Mouse (Mus musculus): Measurements from ENCODE around the gene Tbxas1. TPM values are rescaled to one million over a fixed set of nuclear protein-coding genes. Genes with fewer than 3 reads are reported as not detected.

The Tbxas1 gene
- total RNA-seq, 2 experiments from 2014 or later, result 2.1 to 2.3 TPM

DNA sequence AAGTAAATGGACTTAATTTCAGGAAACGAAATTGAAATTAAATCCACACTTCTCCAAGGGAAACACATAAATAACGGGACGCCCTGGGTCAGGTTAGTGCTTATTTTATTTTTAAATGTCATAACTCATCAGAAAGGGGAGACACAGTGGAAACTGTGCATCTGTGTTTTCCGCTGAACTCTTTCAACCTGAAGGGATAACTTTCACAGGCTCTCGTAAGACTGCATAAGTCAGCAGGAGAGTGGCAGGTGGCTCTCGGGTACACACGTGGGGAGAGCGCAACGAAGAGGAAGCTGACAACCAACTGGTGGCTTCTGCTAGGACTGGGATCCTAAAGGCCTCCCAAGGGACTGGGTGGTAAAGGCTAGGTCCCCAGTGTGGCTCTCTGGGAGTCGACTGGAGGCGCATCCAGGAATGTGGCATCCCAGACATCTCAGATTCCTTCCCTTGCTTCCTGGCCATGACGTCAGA lies 128.8 kb downstream of the Tbxas1 start:
- no peak for DNase-seq

DNA sequence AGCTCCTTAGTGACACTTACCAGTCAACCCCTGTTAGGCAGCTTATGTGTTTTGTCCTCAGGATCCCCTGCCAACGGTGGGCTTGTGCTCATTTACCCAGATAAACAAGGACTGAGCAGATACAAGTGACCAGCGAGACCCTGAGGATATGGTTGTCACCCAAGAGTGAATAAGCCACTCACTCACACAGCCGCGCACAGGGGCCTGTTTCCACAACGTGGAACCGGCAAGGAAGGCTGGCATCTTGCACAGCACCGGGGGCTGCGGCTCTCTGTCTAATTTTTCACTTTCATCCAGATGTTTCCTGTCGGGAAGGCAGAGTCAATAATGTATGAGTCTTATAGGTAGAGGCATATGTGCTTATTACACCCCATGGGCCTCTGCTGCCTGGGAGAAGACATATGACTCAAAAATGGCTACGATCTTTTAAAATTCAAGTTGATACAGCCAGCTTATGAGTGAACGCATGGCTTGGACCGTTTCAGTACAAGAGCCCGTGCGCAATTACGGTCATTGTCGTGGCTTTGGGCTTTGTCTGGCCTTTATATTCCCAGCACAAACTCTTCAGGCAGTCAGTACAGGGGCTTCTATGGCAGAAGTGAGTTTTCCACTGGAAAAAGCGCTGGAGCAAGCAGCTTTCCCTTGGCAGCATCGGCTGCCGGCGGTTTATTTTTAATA lies 130.2 kb downstream of the Tbxas1 start:
- no peak for DNase-seq

DNA sequence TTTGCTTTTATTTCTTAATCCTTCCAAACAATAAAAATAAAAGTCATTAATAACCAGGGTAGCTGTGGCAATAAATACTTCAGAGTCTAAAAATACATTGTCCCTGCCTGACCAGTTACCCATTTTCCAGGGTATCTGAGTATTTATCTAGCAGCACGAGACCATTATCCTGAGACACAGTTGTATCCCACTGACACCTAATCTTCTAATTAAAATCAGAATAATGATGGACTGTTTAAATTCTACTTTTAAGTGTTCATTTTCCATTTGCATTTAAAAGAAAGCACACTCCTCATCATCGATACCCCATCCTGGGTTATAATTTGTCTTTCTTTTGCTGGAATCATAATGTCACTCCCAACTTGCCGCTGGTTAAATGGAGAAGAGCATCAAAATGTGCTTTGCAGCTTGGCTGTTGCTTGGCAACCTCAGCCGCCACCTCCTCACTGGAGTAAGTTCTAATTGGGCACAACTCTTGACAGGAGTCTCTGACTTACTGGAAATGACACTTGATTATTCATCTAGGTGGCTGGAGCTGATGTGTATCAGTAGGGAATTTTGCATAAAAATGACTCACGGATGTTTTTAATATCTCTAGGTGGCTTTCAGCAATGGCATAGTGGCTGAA lies 130.9 kb downstream of the Tbxas1 start:
- DNase-seq, result peak; percentile 33 to 57

DNA sequence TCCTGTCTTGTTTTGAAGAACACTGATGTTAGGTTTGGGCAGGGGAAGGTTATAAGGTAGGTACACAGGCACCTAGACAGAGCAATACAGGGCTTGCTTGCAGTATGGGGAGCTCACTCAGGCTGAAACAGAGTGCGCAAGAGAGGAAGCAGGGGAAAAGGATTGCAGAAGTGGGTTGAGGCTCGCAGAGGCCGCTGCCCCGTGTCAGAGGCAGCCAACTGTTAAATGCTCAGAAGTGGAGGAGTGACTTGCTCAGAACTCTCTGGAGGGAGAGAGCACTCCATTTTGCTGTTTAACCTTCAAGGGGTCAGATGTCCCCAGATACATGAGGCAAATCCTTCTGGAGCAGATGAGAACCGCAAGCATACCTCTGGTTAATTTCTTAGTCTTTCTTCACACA lies 132.0 kb downstream of the Tbxas1 start:
- DNase-seq, result no peak

DNA sequence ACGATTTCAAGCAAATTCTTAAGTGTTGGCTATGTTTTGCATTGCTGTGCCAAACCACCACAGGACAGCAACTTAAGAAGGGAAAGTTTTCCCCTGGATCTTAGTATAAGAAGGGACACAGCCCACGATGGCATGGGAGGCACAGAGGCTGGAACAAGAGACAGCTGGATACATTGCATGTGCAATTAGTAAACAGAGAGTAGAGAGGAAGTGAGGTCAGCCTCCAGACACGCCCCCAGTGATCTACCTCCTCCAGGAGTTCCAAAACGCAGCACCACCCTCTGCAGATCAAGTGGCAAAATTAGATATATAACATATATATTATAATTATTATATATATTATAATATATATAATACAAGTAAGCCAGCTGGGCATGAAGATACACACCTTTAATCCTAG lies 132.9 kb downstream of the Tbxas1 start:
- DNase-seq, result no peak

DNA sequence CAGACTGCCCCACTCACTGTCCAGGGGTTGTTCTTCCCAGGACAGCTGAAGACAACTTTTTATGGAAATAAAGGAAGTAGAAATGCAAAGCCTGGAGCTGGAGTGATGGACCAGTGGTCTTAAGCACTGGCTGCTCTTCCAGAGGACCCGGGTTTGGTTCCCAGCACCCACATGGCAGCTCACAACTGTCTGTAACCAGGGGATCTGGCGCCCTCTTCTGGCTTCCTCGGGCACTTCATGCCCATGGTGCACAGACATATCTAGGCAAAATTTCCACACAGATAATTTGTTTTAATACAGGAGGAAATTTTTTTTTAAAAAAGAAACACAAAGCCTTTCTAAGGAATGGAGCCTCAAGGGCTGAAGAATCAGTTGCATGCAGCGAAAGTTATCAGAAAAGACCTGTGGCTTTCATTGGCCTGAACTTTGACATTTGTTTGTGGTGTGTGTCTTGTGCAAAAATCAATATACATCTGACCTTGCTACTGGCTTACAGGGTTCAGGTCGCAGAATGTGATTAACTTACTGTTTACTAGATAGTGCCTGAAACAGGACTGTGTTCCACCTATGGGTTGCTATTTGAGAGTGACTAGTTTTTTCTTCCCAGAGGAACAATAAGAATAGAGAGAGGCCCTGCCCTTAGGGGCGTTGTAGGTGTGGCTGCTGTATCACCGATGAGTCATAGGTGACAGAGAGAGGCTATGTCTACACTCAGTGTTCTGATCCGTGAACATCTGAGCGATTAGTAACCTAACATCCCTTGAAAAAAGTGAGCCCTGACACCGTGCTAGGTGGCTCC lies 138.0 kb downstream of the Tbxas1 start:
- no peak for DNase-seq

DNA sequence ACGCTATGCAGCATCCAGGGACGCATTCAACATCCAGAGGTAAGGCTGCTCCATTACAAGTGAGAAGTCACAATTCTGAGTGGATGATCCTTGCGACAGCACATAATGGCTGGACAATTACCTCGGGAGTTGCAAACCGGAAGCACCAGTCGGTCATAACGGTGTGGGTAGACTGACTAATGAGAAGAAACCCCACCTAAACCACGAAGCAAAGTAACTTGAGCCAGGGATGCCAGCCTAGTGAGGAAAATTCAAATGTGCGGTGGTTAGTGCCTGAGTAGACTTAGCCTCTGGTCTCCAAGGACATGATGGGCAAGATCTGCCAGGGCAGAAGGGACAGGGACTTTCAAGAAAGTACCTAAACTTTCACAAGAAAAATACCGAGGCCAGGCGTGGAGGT lies 142.7 kb downstream of the Tbxas1 start:
- no peak for DNase-seq

DNA sequence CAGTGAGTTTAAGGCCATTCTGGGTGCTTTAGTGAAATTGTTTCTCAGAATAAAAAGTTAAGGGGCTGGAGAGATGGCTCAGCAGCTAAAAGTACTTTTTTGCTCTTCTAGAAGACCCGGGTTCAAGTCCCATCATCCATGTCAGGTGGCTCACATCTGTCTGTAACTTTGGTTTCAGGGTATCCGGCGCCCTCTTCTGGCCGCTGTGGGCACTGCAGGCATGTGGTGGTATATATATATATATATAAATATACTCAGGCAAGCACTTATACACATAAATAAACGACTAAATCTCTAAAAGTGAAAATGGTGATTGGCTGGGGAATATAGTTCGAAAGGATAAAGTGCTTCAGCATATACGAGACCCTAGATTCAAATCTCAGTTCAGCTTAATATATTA lies 143.6 kb downstream of the Tbxas1 start:
- no peak for DNase-seq

DNA sequence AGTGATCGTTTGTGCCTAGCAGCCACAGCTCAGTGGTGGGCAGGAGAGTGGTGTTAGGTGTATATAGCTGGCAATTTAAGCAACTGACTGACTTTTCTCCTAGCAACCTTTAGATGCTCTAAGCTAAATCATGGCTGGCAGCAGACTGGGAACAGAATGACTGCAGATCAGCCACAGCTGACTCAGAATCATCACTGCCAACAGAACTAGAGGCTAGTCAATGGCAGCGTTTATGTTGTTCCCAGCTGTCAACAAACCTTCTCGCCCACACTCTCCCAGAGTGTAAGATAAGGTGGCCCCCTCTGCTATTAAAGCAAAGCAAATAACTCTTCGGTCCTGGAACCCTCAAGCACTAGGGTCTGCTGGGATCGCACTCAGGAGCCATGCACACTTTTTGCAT lies 144.0 kb downstream of the Tbxas1 start:
- DNase-seq, result peak in 1 of 2 experiments; percentile 21

DNA sequence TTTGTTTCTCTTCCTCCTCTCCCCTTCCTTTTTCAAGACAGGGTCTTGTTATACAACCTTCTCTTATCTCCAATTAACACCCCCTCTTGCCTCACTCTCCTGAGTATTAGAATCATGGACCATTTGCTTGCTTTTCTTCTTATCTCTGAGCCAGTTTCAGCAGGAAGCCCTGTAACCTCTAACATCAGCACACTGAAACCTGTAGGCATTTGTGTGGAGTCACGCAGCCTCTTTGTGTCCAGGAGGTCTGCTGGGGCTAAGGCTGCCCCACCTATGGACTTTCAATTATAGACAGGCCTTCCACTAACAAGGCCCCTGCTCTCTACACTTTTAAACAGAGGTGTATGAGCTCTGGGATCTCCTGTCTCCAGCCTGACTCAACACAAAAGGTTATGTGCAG lies 146.7 kb downstream of the Tbxas1 start:
- no peak for DNase-seq

DNA sequence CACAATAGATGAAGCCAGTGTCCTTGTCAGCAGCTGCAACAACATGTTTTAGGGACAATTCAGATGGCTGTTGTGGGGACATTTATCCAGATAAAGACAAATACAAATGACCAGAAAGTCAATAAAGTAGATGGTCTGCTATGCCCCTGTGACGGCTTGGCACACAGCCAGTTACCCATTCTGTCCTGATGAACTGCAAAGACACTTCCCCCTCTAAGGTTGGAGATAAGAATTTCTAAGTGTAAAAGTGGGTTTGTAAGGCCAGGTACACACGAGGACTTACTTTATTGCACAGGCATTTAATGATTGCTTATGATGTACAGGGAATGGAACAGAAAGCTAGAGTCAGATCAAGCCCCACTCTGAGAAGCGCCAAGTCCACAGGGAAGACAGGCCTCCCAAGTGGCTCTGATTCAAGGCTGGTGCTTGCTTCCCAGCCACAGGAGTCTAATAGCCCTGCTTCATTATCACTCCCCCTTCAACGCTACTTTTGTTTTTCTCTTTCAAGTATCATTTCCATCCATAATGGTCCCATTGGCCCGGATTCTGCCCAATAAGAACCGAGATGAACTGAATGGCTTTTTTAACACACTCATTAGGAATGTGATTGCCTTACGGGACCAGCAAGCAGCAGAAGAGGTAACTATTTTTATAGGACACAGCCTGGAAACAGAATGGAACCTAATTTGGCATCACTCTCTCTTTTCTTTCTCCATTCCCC lies 147.4 kb downstream of the Tbxas1 start:
- no peak for DNase-seq

DNA sequence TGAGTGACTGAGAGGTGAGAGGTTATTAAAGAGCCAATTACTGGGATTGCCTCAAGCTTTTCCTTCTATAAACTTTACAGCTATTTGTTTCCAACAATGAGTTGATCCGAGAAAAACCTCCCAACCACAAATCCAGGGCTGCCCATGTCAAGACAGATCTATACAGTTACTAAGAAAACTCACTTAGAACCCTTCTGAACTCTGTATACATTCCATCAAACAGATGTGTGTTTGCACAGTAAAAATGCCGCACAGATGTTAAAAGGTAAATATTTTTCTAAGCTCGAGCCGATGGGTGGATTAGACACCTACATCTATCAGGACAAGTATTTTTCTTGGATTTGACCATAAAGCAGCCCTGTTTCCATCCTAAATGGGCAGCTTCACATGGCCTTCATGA lies 149.4 kb downstream of the Tbxas1 start:
- DNase-seq, result no peak

DNA sequence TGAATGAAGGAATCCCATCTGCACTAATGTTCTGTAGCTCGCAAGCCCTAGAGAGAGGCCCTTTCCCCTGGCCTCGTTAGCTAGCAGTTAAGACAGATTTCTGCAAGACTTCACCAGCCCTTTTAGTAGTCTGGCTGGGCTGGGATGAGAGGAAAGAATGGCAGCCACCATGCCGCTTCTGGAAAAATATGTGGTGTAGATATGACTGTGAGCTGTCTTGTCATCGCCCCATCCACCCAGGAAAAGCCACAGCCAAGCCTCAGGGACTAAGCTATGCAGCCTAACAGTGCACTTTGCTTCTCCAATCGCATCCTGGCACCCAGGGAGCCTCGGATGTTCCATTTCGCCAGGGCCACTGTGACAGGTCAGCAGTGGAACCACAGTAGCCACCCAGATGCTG lies 149.8 kb downstream of the Tbxas1 start:
- no peak for DNase-seq

DNA sequence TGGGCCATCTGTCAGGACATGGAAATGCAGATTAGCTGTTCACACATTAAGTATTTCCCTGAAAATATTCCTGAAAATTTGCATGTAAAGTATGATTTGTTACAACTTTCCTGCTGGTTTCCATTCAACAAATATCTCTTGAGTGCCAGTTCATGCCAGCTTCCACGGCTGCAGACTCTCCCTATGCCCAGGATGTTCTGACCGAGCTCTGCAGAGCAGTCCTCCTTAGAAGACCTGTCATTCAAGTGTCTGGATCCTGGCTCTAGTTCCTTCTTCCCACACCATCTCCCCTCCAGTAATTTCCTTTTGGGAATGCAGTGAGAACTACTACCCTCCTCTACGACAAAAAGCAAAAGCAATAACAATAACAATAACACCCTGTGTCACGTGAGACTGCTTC lies 155.5 kb downstream of the Tbxas1 start:
- no peak for DNase-seq

DNA sequence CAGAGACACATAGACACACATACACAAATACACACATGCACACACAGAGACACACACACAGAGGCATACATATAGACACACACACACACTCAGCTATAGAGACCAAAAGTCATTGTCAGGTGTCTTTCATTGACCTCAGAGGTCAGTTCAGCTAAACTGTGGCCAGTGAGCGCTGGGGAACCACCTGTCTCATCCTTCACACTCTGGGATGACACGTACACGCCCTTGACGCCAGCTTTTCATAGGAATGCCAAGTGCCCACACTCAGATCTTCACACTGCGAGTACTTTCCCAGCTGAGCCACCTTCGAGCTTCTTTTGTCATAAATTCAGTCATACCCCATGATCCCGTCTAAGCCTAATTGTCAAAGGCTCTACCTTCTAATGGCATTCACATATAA lies 158.5 kb downstream of the Tbxas1 start:
- no peak for DNase-seq

DNA sequence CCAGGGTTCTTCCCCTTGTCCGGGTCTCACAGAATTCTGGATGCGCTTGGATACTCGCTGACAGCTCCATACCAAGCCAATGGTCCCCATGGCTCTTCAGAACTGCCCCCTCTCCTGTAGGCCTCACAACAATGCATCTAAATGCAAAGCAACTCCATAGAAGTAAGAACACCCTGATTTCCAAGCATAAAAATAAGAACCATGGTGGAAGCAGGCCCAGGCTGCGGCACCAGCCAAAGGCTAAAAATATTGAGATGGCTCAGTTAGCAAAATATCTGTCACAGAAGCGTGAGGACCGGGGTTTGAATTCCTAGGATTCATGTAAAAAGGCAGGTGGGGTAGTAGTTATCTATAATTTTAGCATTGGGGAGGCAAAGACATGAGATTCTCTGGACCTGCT lies 159.8 kb downstream of the Tbxas1 start:
- no peak for DNase-seq

DNA sequence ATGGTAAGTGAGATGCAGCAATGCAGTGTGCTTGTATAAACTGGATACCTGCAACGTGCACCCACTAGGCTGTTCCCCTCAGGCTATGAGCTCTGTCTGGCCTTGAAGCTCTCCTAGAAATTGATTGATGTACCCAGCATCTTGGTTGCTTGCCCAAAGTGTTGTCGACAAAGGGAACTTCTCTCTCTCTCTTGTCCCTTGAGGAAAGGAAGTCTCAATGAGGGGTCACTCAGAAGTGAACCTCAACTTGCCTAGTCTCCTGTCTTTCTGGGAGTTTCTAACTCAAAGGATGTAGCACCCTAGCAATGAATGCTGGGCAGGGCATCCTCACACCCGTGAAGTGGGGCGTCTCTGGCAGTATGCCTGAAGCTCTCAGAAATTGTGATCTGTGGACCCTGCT lies 161.0 kb downstream of the Tbxas1 start:
- no peak for DNase-seq

DNA sequence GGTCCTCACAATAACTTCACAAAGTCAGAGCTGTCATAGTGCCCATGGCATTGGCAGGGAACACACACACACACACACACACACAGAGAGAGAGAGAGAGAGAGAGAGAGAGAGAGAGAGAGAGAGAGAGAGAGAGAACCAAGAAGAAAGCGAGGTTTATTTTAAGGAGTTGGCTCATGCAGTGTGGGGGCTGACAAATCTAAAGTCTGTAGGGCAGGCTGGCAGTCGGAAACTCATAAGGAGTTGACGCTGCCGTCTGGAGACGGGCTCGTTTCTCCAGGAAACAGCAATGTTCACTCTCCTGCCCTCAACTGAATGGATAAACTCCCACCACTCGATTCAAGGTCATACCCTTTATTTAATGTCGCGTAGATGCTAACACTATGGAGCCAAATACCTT lies 165.2 kb downstream of the Tbxas1 start:
- no peak for DNase-seq

DNA sequence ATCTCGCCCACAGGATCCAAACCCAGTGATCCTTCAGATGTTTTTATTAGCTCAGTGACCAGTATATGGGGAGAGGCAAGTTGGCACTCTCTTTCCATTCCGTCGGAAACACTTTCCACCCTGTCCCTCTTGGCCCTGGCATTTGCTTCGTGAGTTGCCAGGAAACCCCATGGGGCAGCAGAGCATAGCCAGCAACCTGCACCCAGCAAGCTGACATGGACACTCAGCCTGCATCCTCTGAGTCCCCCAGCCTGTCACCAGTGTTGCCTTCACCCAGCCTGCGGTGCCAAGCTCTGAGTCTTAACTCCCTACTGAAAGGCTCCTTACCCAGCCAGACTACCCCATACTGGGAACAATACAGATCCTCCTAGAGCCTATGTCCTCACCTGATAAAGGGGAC lies 173.9 kb downstream of the Tbxas1 start:
- DNase-seq, result no peak

DNA sequence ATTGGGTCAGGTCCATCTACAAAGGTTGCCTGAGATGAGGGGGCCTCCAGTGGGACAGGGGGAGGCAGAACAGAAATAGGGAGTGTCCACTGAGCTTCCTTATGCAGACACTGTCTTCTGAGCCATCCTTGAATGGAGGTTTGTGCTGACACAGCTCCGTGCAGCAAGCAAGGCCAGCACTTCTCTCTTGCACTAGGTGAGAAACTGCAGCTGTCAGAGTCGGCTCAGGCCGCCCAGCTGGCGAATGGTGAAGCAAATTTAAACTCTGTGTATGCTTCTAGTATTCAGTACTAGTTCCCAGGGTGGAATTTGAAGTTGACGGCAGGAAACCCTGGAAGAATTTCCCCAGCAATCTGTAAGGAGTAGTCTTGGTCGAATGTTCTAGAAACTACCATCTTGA lies 175.6 kb downstream of the Tbxas1 start:
- no peak for DNase-seq

DNA sequence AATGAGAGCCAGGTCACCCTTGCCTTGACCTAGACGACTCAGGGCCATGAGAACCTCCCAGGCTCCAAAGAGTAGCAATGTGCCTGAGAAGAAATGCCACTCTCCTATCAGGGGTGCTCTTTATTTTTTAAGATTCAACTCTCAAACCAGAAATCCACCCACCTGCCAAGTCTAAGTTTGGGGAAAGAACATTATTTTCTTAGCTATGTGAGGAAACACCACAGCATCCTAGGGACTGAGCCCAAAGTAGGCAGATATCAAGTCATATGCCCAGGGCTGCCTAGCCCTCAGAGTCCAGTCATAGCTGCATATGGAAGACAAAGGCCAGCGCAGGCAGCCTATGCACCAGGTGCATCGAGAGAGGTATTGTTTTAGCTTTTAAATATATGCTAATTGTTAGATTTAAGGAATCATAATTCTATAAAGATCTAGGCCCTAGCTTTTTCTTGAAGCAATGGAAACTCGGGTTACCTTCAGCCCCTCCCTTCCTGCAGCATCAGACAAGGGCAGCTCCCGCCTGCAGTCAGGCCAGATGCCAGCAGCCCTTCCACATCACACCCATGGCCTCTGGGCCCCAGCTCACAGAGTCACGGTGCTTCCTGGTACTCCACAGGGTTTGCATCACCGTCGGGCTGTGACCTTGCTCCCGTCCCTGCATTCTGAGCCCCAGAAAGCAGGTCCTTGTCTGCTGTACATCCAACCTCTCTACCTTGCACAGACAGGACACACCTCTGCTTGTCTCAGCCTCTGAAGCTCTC lies 176.8 kb downstream of the Tbxas1 start:
- no peak for DNase-seq

DNA sequence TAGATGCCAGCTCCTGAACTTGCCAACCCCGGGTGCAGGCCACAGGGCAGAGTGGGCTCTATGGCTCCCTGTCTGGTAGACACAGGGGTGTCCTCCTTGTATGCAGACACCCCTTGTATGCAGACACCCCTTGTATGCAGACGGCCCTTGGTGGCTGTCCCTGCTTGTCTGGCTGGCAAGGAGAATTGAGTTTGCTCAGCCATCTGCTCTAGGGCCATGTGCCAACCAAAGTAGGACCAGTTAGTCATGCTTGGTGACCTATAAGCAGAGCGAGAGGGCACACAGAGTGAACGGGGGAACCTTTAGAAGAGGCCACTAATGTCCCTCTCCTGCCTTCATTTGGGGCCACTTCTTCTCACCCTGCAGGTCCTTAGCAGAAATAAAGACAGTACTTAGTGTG lies 177.4 kb downstream of the Tbxas1 start:
- DNase-seq, result no peak

Data from layer of hippocampus, postnatal 36 days (tissue).